10 mouse cellular contexts compared by ENCODE assay signal in the genomic region with DNA sequence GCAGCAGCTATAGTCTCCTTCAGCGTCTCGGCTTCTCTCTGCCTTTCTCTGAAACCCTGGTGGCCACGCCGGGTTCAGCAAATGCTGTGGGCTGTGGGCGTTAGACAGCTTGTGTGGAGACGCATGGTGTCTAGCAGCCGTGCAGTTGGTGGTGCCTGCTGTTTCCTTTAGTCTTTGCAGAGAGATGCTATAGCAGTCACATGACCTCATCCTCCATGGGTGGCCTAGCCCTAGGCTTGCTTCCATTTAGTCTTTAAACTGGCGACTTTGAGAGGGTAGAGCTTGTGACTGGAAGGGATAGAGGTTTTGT. TPM values are rescaled to one million over a fixed set of nuclear protein-coding genes. Genes with fewer than 3 reads are reported as not detected.
DNase-seq lines count a peak whose midpoint lies in the region; ATAC-seq and TF ChIP-seq lines count a peak whose summit lies in the region.
"Had no signal": no experiment of that assay in that cellular context is flagged by ENCODE, and none has a peak within 500 bp of the region (broad histone marks: within the 10 kb centered on the region; RNA-seq: fewer than 3 reads in every experiment).

No protein-coding gene starts in this region.

- no peaks in the 10 kb centered on the region for H3K79me2 ChIP-seq in myocyte (ENCODE audit: control insufficient read depth, insufficient read depth)

- H3K9me3 ChIP-seq in heart, embryonic 16.5 days (replicated peaks; ENCODE audit: control insufficient read depth, low read length): no peaks in the 10 kb centered on the region
- H3K9me3 ChIP-seq in heart, embryonic 11.5 days (replicated peaks; ENCODE audit: control insufficient read depth, low read length): no peaks in the 10 kb centered on the region
- no peaks in the 10 kb centered on the region for H3K9me3 ChIP-seq in ES-Bruce4 (replicated peaks; ENCODE audit: control insufficient read depth, insufficient read depth, low read length, poor library complexity, severe bottlenecking)
- H3K9me3 ChIP-seq in midbrain, embryonic 16.5 days (replicated peaks; ENCODE audit: control insufficient read depth, low read length, poor library complexity, severe bottlenecking): no peaks in the 10 kb centered on the region
- H3K9me3 ChIP-seq: limb, embryonic 12.5 days had no signal

- peak overlapping the region; percentile 26; the same call in 1 of the 2 replicates for H3K4me2 ChIP-seq in heart, embryonic 16.5 days (ENCODE audit: low read depth, low read length)
- H3K4me2 ChIP-seq in heart, embryonic 11.5 days: no peak overlapping the region
- peak overlapping the region; percentile 91 for H3K4me2 ChIP-seq in myocyte (ENCODE audit: low read depth)
- H3K4me2 ChIP-seq in midbrain, embryonic 16.5 days (ENCODE audit: low read length): no peak overlapping the region
- H3K4me2 ChIP-seq: limb, embryonic 12.5 days had no signal

- H3K4me3 ChIP-seq in heart, embryonic 16.5 days (ENCODE audit: low read length): no peak overlapping the region
- no peak overlapping the region for H3K4me3 ChIP-seq in heart, embryonic 11.5 days (ENCODE audit: low read depth, low read length)
- no peak overlapping the region for H3K4me3 ChIP-seq in ES-Bruce4 (ENCODE audit: low read depth, low read length)
- H3K4me3 ChIP-seq in myocyte: peak overlapping the region; percentile 15
- H3K4me3 ChIP-seq in midbrain, embryonic 16.5 days (ENCODE audit: low read depth, low read length): no peak overlapping the region
- H3K4me3 ChIP-seq: limb, embryonic 12.5 days had no signal

- no peak overlapping the region for H3K27ac ChIP-seq in heart, embryonic 16.5 days (ENCODE audit: low read length)
- H3K27ac ChIP-seq in heart, embryonic 11.5 days (ENCODE audit: low read depth, low read length): no peak overlapping the region
- no peak overlapping the region for H3K27ac ChIP-seq in ES-Bruce4 (ENCODE audit: insufficient read depth, low read length)
- no peak overlapping the region for H3K27ac ChIP-seq in midbrain, embryonic 16.5 days (ENCODE audit: low read length)
- H3K27ac ChIP-seq: limb, embryonic 12.5 days had no signal

- no peaks in the 10 kb centered on the region for H3K36me3 ChIP-seq in heart, embryonic 16.5 days (ENCODE audit: control insufficient read depth, insufficient read depth)
- no peaks in the 10 kb centered on the region for H3K36me3 ChIP-seq in heart, embryonic 11.5 days (ENCODE audit: control insufficient read depth, insufficient read depth, low read length)
- H3K36me3 ChIP-seq in ES-Bruce4 (ENCODE audit: control insufficient read depth, insufficient read depth, low read length, poor library complexity, severe bottlenecking): no peaks in the 10 kb centered on the region
- no peaks in the 10 kb centered on the region for H3K36me3 ChIP-seq in myocyte (ENCODE audit: control insufficient read depth, insufficient read depth)
- H3K36me3 ChIP-seq in midbrain, embryonic 16.5 days (ENCODE audit: control insufficient read depth, insufficient read depth, low read length): no peaks in the 10 kb centered on the region
- H3K36me3 ChIP-seq: limb, embryonic 12.5 days had no signal

- DNase-seq in testis, postnatal 10 days (ENCODE audit: low spot score): no peak
- DNase-seq in spleen, postnatal 36 days (ENCODE audit: low spot score in 2 of 2): no peak

- peaks cover 6% of the 10 kb centered on the region; the same call in 1 of the 2 replicates for H3K4me1 ChIP-seq in heart, embryonic 16.5 days (ENCODE audit: control insufficient read depth, insufficient read depth, low read length)
- H3K4me1 ChIP-seq in heart, embryonic 11.5 days (ENCODE audit: control insufficient read depth, insufficient read depth, low read length): no peaks in the 10 kb centered on the region
- H3K4me1 ChIP-seq in ES-Bruce4 (ENCODE audit: control insufficient read depth, insufficient read depth, low read length): no peaks in the 10 kb centered on the region
- H3K4me1 ChIP-seq in midbrain, embryonic 16.5 days (ENCODE audit: control insufficient read depth, insufficient read depth, low read length): no peaks in the 10 kb centered on the region
- H3K4me1 ChIP-seq: limb, embryonic 12.5 days had no signal

- TF ChIP-seq CTCF in ES-Bruce4 (IDR thresholded peaks at IDR 0.05; ENCODE audit: low read depth, low read length): no peak

- no peak; the same call in 1 of the 2 replicates for ATAC-seq in heart, embryonic 16.5 days (replicated peaks; ENCODE audit: extremely low read depth, insufficient read depth, low FRiP score)
- no peak for ATAC-seq in heart, embryonic 11.5 days (replicated peaks; ENCODE audit: insufficient number of reproducible peaks, low FRiP score, low TSS enrichment)
- ATAC-seq in hematopoietic stem cell, adult 5-6 weeks (replicated peaks in 1 of 2; ENCODE audit: insufficient read depth in 1 of 2, low FRiP score in 2 of 2, low TSS enrichment in 1 of 2, low read depth in 1 of 2, poor library complexity in 2 of 2, severe bottlenecking in 2 of 2): peak; percentile 53 to 66
- ATAC-seq in midbrain, embryonic 16.5 days: no peak

- TF ChIP-seq POLR2A in ES-Bruce4 (IDR thresholded peaks at IDR 0.05; ENCODE audit: insufficient read depth, low read length) (no peak), myocyte (IDR thresholded peaks at IDR 0.05; ENCODE audit: insufficient read length, low read depth) (no peak)

- TF ChIP-seq EP300 in ES-Bruce4 (IDR thresholded peaks at IDR 0.05; ENCODE audit: insufficient read depth, low read depth, low read length): 0 out of 2 replicates have a peak, but pooled peaks have one; percentile 38

- WGBS in heart, embryonic 16.5 days: 65% methylated on average over 8 of the region's 8 CpGs
- 66% methylated on average over 8 of the region's 8 CpGs for WGBS in heart, embryonic 11.5 days (ENCODE audit: insufficient replicate concordance)
- WGBS in midbrain, embryonic 16.5 days: 36% methylated on average over 8 of the region's 8 CpGs

- H3ac ChIP-seq in myocyte (ENCODE audit: control insufficient read depth, insufficient read length): no peak overlapping the region

- H3K27me3 ChIP-seq in heart, embryonic 16.5 days (ENCODE audit: control insufficient read depth, insufficient read depth, low read length): no peaks in the 10 kb centered on the region
- no peaks in the 10 kb centered on the region for H3K27me3 ChIP-seq in heart, embryonic 11.5 days (ENCODE audit: control insufficient read depth, insufficient read depth, low read length)
- no peaks in the 10 kb centered on the region for H3K27me3 ChIP-seq in ES-Bruce4 (ENCODE audit: control insufficient read depth, insufficient read depth, low read length, poor library complexity, severe bottlenecking)
- H3K27me3 ChIP-seq in myocyte (ENCODE audit: control insufficient read depth, insufficient read depth, insufficient read length): no peaks in the 10 kb centered on the region
- H3K27me3 ChIP-seq in midbrain, embryonic 16.5 days (ENCODE audit: control insufficient read depth, insufficient read depth, low read depth, low read length): no peaks in the 10 kb centered on the region
- H3K27me3 ChIP-seq: limb, embryonic 12.5 days had no signal

- H3K9ac ChIP-seq in heart, embryonic 16.5 days (ENCODE audit: low read length): no peak overlapping the region
- H3K9ac ChIP-seq in heart, embryonic 11.5 days (ENCODE audit: low read depth, low read length): no peak overlapping the region
- no peak overlapping the region for H3K9ac ChIP-seq in ES-Bruce4 (ENCODE audit: low read depth, poor library complexity, severe bottlenecking)
- H3K9ac ChIP-seq in midbrain, embryonic 16.5 days (ENCODE audit: low read depth, low read length): no peak overlapping the region
- H3K9ac ChIP-seq: limb, embryonic 12.5 days had no signal

TF ChIP-seq in myocyte, 11 proteins besides CTCF, POLR2A, EP300 and RAD21:
- TF ChIP-seq TCF3 (IDR thresholded peaks at IDR 0.05; ENCODE audit: insufficient read length, low read depth) (peak; percentile 16), CEBPB (IDR thresholded peaks at IDR 0.05; ENCODE audit: insufficient read depth, poor library complexity, severe bottlenecking) (no peak), MYOG (IDR thresholded peaks at IDR 0.05; ENCODE audit: control insufficient read depth in 1 of 3, insufficient read depth in 1 of 3, insufficient read length in 2 of 3, low read depth in 2 of 3) (peak in 2 of 3 experiments; percentile 83 to 89), POLR2AphosphoS2 (IDR thresholded peaks at IDR 0.05; ENCODE audit: insufficient read length, low read depth) (no peak), SRF (IDR thresholded peaks at IDR 0.05; ENCODE audit: control insufficient read depth, insufficient read length, low read depth) (no peak), MAX (IDR thresholded peaks at IDR 0.05; ENCODE audit: low read depth) (no peak), TCF12 (IDR thresholded peaks at IDR 0.05; ENCODE audit: insufficient read depth, poor library complexity, severe bottlenecking) (no peak), E2F4 (IDR thresholded peaks at IDR 0.05; ENCODE audit: insufficient read depth) (no peak), USF1 (IDR thresholded peaks at IDR 0.05; ENCODE audit: low read depth) (peak; percentile 86), REST (IDR thresholded peaks at IDR 0.05; ENCODE audit: insufficient read depth, insufficient read length) (no peak), MYOD1 (IDR thresholded peaks at IDR 0.05; ENCODE audit: control insufficient read depth in 1 of 3, insufficient read length in 2 of 3, low read depth in 2 of 3) (peak in 2 of 3 experiments; percentile 67 to 79)
TF ChIP-seq in myocyte: peak in this region for 4.

RNA-seq across cellular contexts. Expression of gene Plg, which starts 14.0 kb away (rescaled TPM):
- polyA plus RNA-seq in heart, embryonic 16.5 days (2015; fragmentation: Nextera tagmentation; extraction: Ambion mirVana): 0.36 and 0.37 TPM in 2 replicates
- 0.23 and 3.0 TPM in 2 replicates for polyA plus RNA-seq in heart, embryonic 11.5 days (2014; fragmentation: Nextera tagmentation; extraction: Ambion mirVana)
- polyA plus RNA-seq in ES-Bruce4 (2011; ENCODE audit: insufficient read depth, insufficient read length, low read depth, missing spikeins) (not detected in 2 replicates), myocyte (2012; fragmentation: generic; extraction: Trizol) (not detected)
- not detected in 2 replicates for total RNA-seq in hematopoietic stem cell, adult 5-6 weeks (2017)
- 0.09 TPM in 1 of 2 replicates, not detected in the other for polyA plus RNA-seq in midbrain, embryonic 16.5 days (2015; fragmentation: Nextera tagmentation; extraction: Ambion mirVana)
- total RNA-seq: heart, postnatal 10 days had no signal
- polyA plus RNA-seq: limb, embryonic 12.5 days had no signal

RNA-seq across cellular contexts. Expression of gene Map3k4, which starts 45.8 kb away (rescaled TPM):
- polyA plus RNA-seq in heart, embryonic 16.5 days (2015; fragmentation: Nextera tagmentation; extraction: Ambion mirVana): 28.1 and 33.4 TPM in 2 replicates
- polyA plus RNA-seq in heart, embryonic 11.5 days (2014; fragmentation: Nextera tagmentation; extraction: Ambion mirVana): 29.2 and 39.5 TPM in 2 replicates
- polyA plus RNA-seq in ES-Bruce4 (2011; ENCODE audit: insufficient read depth, insufficient read length, low read depth, missing spikeins) (44.3 TPM in 2 replicates), myocyte (2012; fragmentation: generic; extraction: Trizol) (19.6 TPM)
- 29.3 and 34.7 TPM in 2 replicates for total RNA-seq in hematopoietic stem cell, adult 5-6 weeks (2017)
- 31.3 and 41.3 TPM in 2 replicates for polyA plus RNA-seq in midbrain, embryonic 16.5 days (2015; fragmentation: Nextera tagmentation; extraction: Ambion mirVana)

Comparison
In these comparisons a context has a peak if more than half of its experiments do, and no peak if none do; other contexts are left out.
1. H3K4me2 ChIP-seq: peak in heart, embryonic 16.5 days (single experiment) and myocyte (single experiment); none in heart, embryonic 11.5 days (single experiment) and midbrain, embryonic 16.5 days (single experiment).
2. ATAC-seq: peak in hematopoietic stem cell, adult 5-6 weeks (2 of 2); none in heart, embryonic 16.5 days (single experiment), heart, embryonic 11.5 days (single experiment) and midbrain, embryonic 16.5 days (single experiment).